Mouse (Mus musculus) CH12.LX (cell line): ENCODE data around the gene Hs3st3a1.

Experiments used
- CTCF ChIP-seq, 2 experiments: IDR thresholded peaks in 1 of 2; conservative IDR thresholded peaks in 1 of 2; 2 replicates each; pipeline ENCODE4 v1.5.1; 2011 to 2012; ENCODE audit warnings: low read depth in 2 of 2, low read length in 2 of 2, improper control_type of control experiment in 1 of 2, inconsistent platforms in 1 of 2, mild to moderate bottlenecking in 1 of 2, moderate library complexity in 1 of 2
- E2F4 ChIP-seq: IDR thresholded peaks from 2 replicates; pipeline ENCODE4 v1.6.1; 2011; ENCODE audit warnings: low read depth, low read length, improper control_type of control experiment; ENCODE audit not compliant: insufficient replicate concordance
- EP300 ChIP-seq: IDR thresholded peaks from 2 replicates; pipeline ENCODE4 v1.6.1; 2011; ENCODE audit warnings: low read length, improper control_type of control experiment
- HCFC1 ChIP-seq: IDR thresholded peaks from 2 replicates; pipeline ENCODE4 v1.6.1; 2012; ENCODE audit warnings: low read depth, mild to moderate bottlenecking, inconsistent platforms, low read length, improper control_type of control experiment
- JUND ChIP-seq: conservative IDR thresholded peaks from 2 replicates; pipeline ENCODE4 v1.6.1; 2011; ENCODE audit warnings: low read depth, low read length, improper control_type of control experiment
- MAFK ChIP-seq: IDR thresholded peaks from 2 replicates; pipeline ENCODE4 v1.6.1; 2011; ENCODE audit warnings: low read length, improper control_type of control experiment; ENCODE audit not compliant: insufficient replicate concordance
- MAZ ChIP-seq: IDR thresholded peaks from 2 replicates; pipeline ENCODE4 v1.6.1; 2012; ENCODE audit warnings: low read depth, mild to moderate bottlenecking, inconsistent platforms, low read length, improper control_type of control experiment, moderate library complexity
- RCOR1 ChIP-seq: conservative IDR thresholded peaks from 2 replicates; pipeline ENCODE4 v1.6.1; 2012; ENCODE audit warnings: low read depth, mild to moderate bottlenecking, inconsistent platforms, low read length, improper control_type of control experiment
- TCF12 ChIP-seq: IDR thresholded peaks from 2 replicates; pipeline ENCODE4 v1.6.1; 2014; ENCODE audit warnings: low read depth, mild to moderate bottlenecking, inconsistent platforms, low read length, improper control_type of control experiment
- USF1 ChIP-seq: IDR thresholded peaks from 2 replicates; pipeline ENCODE4 v1.6.1; 2014; ENCODE audit warnings: low read depth, mild to moderate bottlenecking, inconsistent platforms, low read length, improper control_type of control experiment
- ZNF384 ChIP-seq: IDR thresholded peaks from 2 replicates; pipeline ENCODE4 v1.6.1; 2012; ENCODE audit warnings: low read depth, low read length, improper control_type of control experiment, inconsistent platforms

DNA sequence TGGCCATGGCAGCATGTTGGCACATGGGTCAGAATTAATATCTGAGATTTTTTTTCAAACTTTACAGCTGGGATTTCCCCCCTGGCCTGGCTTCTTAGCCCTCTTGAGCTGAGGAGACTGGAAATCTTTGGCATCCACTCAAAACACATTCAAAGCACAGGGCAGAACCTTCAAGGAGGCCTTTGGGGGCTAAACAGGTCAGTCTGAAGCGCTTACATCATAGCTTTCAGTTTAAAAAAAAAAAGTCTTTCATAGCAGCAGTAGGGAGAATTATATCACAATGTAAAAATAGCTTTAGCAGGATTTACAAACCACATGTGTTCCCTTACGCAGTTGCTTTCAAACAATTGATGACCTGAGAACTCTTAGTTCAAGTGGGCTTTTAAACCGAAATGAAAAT lies 46.3 kb downstream of the Hs3st3a1 start:
- no peak for TF ChIP-seq CTCF (conservative IDR thresholded peaks at IDR 0.05 in 1 of 2, IDR thresholded peaks at IDR 0.05 in 1 of 2; ENCODE audit: low read depth in 2 of 2, low read length in 2 of 2)
- TF ChIP-seq MAZ, result no peak
- peak; percentile 62; the same call in 1 of the 2 replicates for TF ChIP-seq ZNF384
- TF ChIP-seq HCFC1, result no peak
- no peak for TF ChIP-seq EP300
- TF ChIP-seq RCOR1, result no peak
- no peak for TF ChIP-seq JUND
- no peak for TF ChIP-seq USF1
- TF ChIP-seq TCF12, result no peak
- TF ChIP-seq MAFK, result no peak
- TF ChIP-seq E2F4, result no peak
